Mouse (Mus musculus): ENCODE measurements around the gene D430042O09Rik. TPM values are rescaled to one million over a fixed set of nuclear protein-coding genes. Genes with fewer than 3 reads are reported as not detected.

The D430042O09Rik gene
- 1.5 TPM in 2 replicates for polyA plus RNA-seq (2015; fragmentation: Nextera tagmentation; extraction: Ambion mirVana)

DNA sequence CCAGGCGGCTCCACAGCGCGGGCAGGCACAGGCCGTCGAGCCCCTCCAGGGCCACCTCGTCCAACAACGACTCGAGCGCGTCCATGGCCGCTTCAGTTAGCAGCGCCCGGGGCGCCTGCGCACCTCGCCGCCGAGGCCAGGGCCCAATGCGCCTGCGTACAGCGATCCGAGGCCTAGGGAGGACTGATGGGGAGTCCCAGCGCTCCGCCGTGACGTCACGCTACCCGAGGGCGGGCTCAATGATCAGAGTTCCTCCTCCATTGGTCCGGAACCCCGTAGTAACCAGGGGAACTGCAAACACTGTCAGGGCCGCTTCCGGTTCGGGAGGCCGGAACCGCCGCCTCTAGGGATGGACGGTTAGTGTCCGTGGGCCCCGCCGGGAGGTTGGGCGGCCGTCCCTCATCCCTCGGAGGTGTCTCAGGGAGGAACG lies at the start of gene D430042O09Rik, which contains the start of gene Gtf3c1:
D430042O09Rik (plus strand) TSS at position 296 of the 430 bp plus-strand sequence.
Gtf3c1 (minus strand) TSS at position 188 of the 430 bp plus-strand sequence.
- DNase-seq (peak; percentile 100), ATAC-seq (ENCODE audit: low read depth) (peak; percentile 98)
- peak within 1 kb of the TSS; percentile 96 for H3K4me2 ChIP-seq
- peak within 1 kb of the TSS; percentile 91 for H3K27ac ChIP-seq
- no peaks in the 10 kb centered on the region for H3K27me3 ChIP-seq
- H3K4me3 ChIP-seq (replicated peaks), result peak within 1 kb of the TSS; percentile 92
- peak within 1 kb of the TSS; percentile 94 for H3K9ac ChIP-seq
- H3K4me1 ChIP-seq (replicated peaks), result peaks cover 40% of the 10 kb centered on the region
- H3K9me3 ChIP-seq (replicated peaks), result no peaks in the 10 kb centered on the region
- H3K36me3 ChIP-seq, result peaks cover 22% of the 10 kb centered on the region
- WGBS (ENCODE audit: insufficient replicate concordance), result under 1% methylated on average over 45 of the region's 45 CpGs

DNA sequence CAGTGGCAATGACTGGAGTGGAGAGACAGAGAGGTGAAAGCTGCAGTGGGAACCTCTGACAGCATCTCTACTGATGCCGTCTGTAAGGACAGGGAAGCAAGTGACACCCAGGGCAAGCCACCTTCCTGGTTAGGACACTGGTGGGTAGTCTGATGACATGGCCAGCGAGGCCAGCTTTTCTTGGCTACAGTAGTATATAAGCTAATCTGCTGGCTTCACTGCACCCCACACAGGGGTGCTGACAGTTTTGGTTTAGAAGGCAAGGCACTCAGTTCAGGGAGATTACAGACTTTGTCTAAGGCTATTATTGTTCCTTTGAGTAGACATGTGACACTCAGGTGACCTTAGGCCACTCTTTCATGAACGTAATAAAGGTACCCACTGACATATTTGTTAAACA lies 44.0 kb upstream of the D430042O09Rik start:
- WGBS (ENCODE audit: insufficient replicate concordance), result 82% methylated on average over 3 of the region's 3 CpGs

DNA sequence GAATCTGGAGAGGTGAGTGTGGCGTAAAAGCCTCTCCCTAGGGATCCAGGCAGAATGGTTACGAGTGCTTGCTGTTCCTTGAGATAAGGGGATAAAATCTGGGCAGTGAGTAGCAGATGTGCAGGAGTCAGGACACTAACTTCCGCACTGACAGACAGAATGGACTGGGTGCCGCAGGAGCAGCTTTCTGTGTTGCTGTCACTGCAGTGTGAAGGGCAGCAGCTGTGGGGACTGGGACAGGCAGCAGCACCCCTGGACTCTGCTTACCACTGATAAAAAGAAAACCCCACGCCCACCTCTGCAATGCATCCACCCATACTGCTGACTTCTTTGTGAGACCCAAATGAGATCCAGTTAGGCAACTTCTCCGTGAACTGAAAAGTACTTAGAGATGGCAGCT lies 36.8 kb upstream of the D430042O09Rik start:
- ATAC-seq (ENCODE audit: low read depth) (peak; percentile 92), DNase-seq (peak; percentile 49)
- Histone ChIP-seq H3K9me3 (replicated peaks) (no peaks in the 10 kb centered on the region), H3K27me3 (no peaks in the 10 kb centered on the region), H3K4me1 (replicated peaks) (peaks cover 23% of the 10 kb centered on the region), H3K9ac (no peak overlapping the region), H3K36me3 (peaks cover 97% of the 10 kb centered on the region), H3K4me3 (replicated peaks) (no peak overlapping the region), H3K27ac (peak overlapping the region; percentile 59), H3K4me2 (peak overlapping the region; percentile 37)
- 51% methylated on average over 6 of the region's 6 CpGs for WGBS (ENCODE audit: insufficient replicate concordance)

More for the DNA sequence above, 44.0 kb upstream of the D430042O09Rik start:
- no peak for DNase-seq
- Histone ChIP-seq H3K4me2 (no peak overlapping the region), H3K9ac (no peak overlapping the region), H3K4me1 (replicated peaks) (no peaks in the 10 kb centered on the region), H3K27me3 (no peaks in the 10 kb centered on the region), H3K36me3 (peaks cover 90% of the 10 kb centered on the region), H3K4me3 (replicated peaks) (no peak overlapping the region), H3K9me3 (replicated peaks) (no peaks in the 10 kb centered on the region), H3K27ac (no peak overlapping the region)
- ATAC-seq (ENCODE audit: low read depth), result no peak

DNA sequence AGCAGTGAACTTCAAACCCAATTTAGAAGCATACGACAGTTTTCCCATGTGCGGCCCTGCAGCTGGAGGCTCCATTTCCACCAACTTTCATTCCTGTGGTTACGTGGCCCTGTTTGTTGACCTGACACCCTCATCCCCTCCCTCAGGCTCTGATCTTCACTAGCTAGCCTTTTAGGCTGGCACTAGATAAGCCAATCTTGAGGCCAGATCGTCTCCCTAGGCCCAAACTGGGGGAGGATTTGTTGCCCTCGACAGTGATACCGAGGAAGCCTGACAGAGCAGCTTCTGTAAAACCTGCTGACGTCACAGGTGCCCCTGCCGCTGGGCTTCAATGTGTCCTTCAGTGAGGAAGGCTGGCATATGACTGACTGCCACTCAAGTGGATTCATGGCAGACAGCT lies 36.3 kb upstream of the D430042O09Rik start:
- H3K4me2 ChIP-seq, result peak overlapping the region; percentile 37
- no peaks in the 10 kb centered on the region for H3K9me3 ChIP-seq (replicated peaks)
- ATAC-seq (ENCODE audit: low read depth) (peak; percentile 68), DNase-seq (peak; percentile 9)
- no peak overlapping the region for H3K4me3 ChIP-seq (replicated peaks)
- H3K4me1 ChIP-seq (replicated peaks), result peaks cover 23% of the 10 kb centered on the region
- H3K36me3 ChIP-seq, result peaks cover 97% of the 10 kb centered on the region
- peak overlapping the region; percentile 59; the same call in 1 of the 2 replicates for H3K27ac ChIP-seq
- 48% methylated on average over 8 of the region's 8 CpGs for WGBS (ENCODE audit: insufficient replicate concordance)
- no peaks in the 10 kb centered on the region for H3K27me3 ChIP-seq
- no peak overlapping the region for H3K9ac ChIP-seq

DNA sequence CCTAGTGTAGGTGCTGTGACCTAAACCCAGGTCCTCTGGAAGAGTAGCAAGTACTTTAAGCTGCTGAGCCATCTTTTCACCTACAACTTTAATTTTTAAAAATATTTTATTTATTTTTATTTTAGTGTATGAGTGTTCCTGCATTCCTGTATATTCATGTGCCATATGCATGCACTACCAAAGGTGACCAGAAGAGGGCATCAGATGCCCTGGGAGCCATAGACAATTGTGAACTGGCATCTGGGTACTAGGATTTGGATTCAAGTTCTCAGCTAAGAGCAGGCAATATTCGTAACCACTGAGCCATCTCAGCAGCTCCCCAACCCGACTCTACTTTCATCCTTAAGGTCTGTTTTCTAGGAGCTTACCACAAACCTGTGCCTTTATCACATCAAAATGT lies 32.8 kb upstream of the D430042O09Rik start:
- peaks cover 23% of the 10 kb centered on the region for H3K4me1 ChIP-seq (replicated peaks)
- 51% methylated on average over 2 of the region's 2 CpGs for WGBS (ENCODE audit: insufficient replicate concordance)
- no peak for ATAC-seq (ENCODE audit: low read depth)
- no peaks in the 10 kb centered on the region for H3K9me3 ChIP-seq (replicated peaks)
- H3K27me3 ChIP-seq, result no peaks in the 10 kb centered on the region
- H3K36me3 ChIP-seq, result peaks cover 97% of the 10 kb centered on the region
- H3K9ac ChIP-seq, result no peak overlapping the region
- no peak overlapping the region for H3K4me3 ChIP-seq (replicated peaks)
- H3K27ac ChIP-seq, result no peak overlapping the region
- DNase-seq, result no peak
- H3K4me2 ChIP-seq, result no peak overlapping the region

DNA sequence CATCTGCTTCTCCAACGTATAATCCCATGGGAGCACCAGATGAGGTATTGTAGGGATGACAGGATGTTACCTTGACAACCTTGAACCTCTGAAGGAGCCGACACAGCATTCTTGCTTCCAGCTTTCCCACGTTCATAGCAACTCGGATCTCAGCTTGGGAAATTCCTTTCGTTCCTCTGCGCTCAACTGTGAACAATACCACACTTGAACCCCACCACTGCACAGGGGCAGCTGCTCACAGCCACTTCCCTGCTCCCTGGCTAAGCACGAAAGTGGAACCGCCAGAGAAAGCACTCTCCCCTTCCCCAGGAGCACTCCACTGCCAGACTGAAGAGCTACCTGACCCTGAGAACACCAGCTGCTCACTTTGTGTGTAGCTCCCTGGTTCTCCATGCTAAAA lies 28.9 kb upstream of the D430042O09Rik start:
- 85% methylated on average over 8 of the region's 8 CpGs for WGBS (ENCODE audit: insufficient replicate concordance)
- no peak for DNase-seq
- H3K4me3 ChIP-seq (replicated peaks), result no peak overlapping the region
- ATAC-seq (ENCODE audit: low read depth), result no peak
- H3K9me3 ChIP-seq (replicated peaks), result no peaks in the 10 kb centered on the region
- peaks cover 90% of the 10 kb centered on the region for H3K36me3 ChIP-seq
- H3K9ac ChIP-seq, result no peak overlapping the region
- H3K4me1 ChIP-seq (replicated peaks), result no peaks in the 10 kb centered on the region; the same call in 1 of the 2 replicates
- no peak overlapping the region for H3K4me2 ChIP-seq
- no peaks in the 10 kb centered on the region for H3K27me3 ChIP-seq
- H3K27ac ChIP-seq, result no peak overlapping the region

DNA sequence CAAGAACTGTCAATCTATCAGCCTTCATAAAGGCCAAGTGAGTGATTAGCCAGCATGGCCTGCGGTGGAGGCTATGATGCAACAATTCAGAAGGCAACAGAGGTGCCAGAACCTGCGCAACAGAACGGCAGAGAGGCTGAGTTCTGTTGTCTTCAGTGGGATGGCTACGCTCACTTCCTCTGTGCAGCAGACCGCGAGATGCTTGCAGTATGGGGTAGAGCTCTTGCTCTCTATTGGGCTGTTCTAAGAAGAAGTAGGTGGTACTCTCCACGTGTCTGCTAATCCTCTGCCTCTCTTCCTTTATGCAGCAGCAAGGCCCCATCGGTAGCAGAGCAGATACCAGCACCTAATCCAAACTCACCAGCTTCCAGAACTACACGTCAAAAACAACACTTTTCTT lies 27.8 kb upstream of the D430042O09Rik start:
- H3K27ac ChIP-seq, result no peak overlapping the region
- H3K4me3 ChIP-seq (replicated peaks), result no peak overlapping the region
- 78% methylated on average over 9 of the region's 9 CpGs for WGBS (ENCODE audit: insufficient replicate concordance)
- no peaks in the 10 kb centered on the region for H3K4me1 ChIP-seq (replicated peaks)
- H3K9ac ChIP-seq, result no peak overlapping the region
- no peaks in the 10 kb centered on the region for H3K27me3 ChIP-seq
- H3K4me2 ChIP-seq, result no peak overlapping the region
- DNase-seq, result no peak
- no peaks in the 10 kb centered on the region for H3K9me3 ChIP-seq (replicated peaks)
- ATAC-seq (ENCODE audit: low read depth), result no peak
- H3K36me3 ChIP-seq, result peaks cover 84% of the 10 kb centered on the region

DNA sequence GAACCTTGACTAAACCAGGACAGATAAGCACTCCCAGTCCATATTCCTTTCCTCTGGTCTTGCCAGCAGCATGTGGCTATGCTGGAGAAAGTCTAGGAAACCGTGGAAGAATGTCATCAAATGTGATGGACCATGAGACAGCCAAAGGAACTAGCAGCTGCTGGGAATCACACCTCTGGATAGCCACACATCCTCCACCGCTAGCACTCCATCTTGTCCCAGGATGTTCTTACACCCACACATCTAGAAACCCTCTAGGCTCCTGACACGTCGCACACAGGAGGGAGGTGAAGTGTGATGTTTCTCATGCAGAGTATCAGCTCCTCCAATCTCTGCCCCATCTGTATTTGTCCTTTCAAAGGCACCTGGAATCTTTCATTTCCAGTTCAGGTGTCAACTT lies 17.2 kb upstream of the D430042O09Rik start:
- WGBS (ENCODE audit: insufficient replicate concordance), result 81% methylated on average over 4 of the region's 4 CpGs
- peaks cover 79% of the 10 kb centered on the region for H3K36me3 ChIP-seq
- DNase-seq, result no peak

DNA sequence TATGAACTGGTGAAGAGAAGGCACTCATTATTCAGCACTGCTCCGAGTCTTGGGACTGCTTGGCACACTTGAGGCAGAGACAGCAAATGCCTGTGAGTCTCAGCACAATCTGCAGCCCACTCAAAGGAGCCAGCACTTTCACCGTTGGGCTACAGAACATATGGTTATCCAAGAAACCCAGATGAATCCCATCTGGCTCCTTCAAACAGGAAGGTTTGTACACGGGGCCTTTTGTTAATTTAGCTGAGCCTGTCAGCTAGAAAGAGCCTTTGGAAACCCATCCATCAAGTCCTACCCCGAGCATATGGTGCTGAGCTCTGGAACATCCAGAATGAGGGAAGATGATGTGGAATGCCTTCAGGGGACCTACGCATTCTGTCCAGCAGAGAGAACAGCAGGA lies 13.6 kb upstream of the D430042O09Rik start:
- peaks cover 99% of the 10 kb centered on the region for H3K36me3 ChIP-seq
- WGBS (ENCODE audit: insufficient replicate concordance), result 81% methylated on average over 5 of the region's 5 CpGs
- H3K4me2 ChIP-seq, result no peak overlapping the region
- H3K4me1 ChIP-seq (replicated peaks), result no peaks in the 10 kb centered on the region
- H3K9me3 ChIP-seq (replicated peaks), result peaks cover 3% of the 10 kb centered on the region; the same call in 1 of the 2 replicates
- ATAC-seq (ENCODE audit: low read depth) (no peak), DNase-seq (no peak)
- H3K4me3 ChIP-seq (replicated peaks), result no peak overlapping the region
- H3K27me3 ChIP-seq, result no peaks in the 10 kb centered on the region
- H3K27ac ChIP-seq, result no peak overlapping the region
- H3K9ac ChIP-seq, result no peak overlapping the region

More for the DNA sequence above, 17.2 kb upstream of the D430042O09Rik start:
- Histone ChIP-seq H3K9me3 (replicated peaks) (no peaks in the 10 kb centered on the region), H3K27ac (no peak overlapping the region), H3K4me1 (replicated peaks) (no peaks in the 10 kb centered on the region; the same call in 1 of the 2 replicates), H3K4me3 (replicated peaks) (no peak overlapping the region), H3K9ac (no peak overlapping the region), H3K4me2 (no peak overlapping the region), H3K27me3 (no peaks in the 10 kb centered on the region)
- ATAC-seq (ENCODE audit: low read depth), result no peak

DNA sequence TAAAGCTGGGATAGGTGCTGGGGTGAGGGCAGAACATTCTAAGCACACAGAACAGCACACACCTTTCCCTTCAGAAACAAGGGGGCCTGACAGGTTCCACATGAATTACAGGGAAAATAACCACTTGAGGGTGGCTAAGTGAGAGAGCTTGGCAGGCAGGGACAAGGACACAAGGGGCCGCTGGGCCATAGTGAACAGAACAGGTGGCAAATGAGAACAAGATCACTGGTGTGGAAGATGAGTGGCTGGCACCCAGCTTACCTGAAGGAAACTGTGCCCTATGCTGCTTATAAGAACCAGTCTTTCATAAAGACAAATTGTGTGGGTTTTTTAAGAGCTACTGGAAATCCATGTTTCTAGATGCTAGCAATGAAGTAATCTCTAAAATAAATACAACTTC lies 4.9 kb upstream of the D430042O09Rik start:
- no peak overlapping the region for H3K9ac ChIP-seq
- H3K4me1 ChIP-seq (replicated peaks), result peaks cover 28% of the 10 kb centered on the region
- H3K36me3 ChIP-seq, result peaks cover 69% of the 10 kb centered on the region
- no peaks in the 10 kb centered on the region for H3K27me3 ChIP-seq
- WGBS (ENCODE audit: insufficient replicate concordance), result 91% methylated on average over 1 of the region's 1 CpGs
- no peak overlapping the region for H3K4me3 ChIP-seq (replicated peaks)
- H3K27ac ChIP-seq, result no peak overlapping the region
- peaks cover 3% of the 10 kb centered on the region; the same call in 1 of the 2 replicates for H3K9me3 ChIP-seq (replicated peaks)
- no peak overlapping the region for H3K4me2 ChIP-seq
- ATAC-seq (ENCODE audit: low read depth) (no peak), DNase-seq (no peak)

DNA sequence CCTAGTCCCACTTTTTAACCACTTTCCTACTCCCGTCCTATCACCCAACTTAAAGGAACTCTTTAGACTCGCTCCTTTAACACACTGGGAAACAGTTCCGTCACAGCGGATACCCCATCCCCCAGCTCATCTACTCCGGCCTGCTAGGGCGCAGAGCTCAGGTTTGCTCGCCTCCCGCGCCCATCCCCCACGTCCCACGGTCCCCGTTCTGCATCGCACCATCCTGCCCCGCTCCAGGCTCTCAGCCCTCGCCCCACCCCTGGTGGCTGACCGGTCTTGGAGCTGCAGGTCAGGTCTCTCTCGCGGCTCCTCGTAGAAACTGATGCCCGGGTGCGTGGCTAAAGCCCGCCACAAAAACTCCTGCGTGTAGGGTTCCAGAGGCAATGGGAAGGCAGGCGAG lies 502 bp upstream of the D430042O09Rik start:
- WGBS (ENCODE audit: insufficient replicate concordance), result 0% methylated on average over 24 of the region's 24 CpGs
- peaks cover 27% of the 10 kb centered on the region for H3K36me3 ChIP-seq
- H3K27me3 ChIP-seq, result no peaks in the 10 kb centered on the region
- peak overlapping the region; percentile 94 for H3K9ac ChIP-seq
- peak overlapping the region; percentile 96 for H3K4me2 ChIP-seq
- peak; percentile 70 for DNase-seq
- H3K9me3 ChIP-seq (replicated peaks), result no peaks in the 10 kb centered on the region
- ATAC-seq (ENCODE audit: low read depth), result peak; percentile 81
- H3K4me3 ChIP-seq (replicated peaks), result peak overlapping the region; percentile 92
- peak overlapping the region; percentile 91 for H3K27ac ChIP-seq
- H3K4me1 ChIP-seq (replicated peaks), result peaks cover 40% of the 10 kb centered on the region

DNA sequence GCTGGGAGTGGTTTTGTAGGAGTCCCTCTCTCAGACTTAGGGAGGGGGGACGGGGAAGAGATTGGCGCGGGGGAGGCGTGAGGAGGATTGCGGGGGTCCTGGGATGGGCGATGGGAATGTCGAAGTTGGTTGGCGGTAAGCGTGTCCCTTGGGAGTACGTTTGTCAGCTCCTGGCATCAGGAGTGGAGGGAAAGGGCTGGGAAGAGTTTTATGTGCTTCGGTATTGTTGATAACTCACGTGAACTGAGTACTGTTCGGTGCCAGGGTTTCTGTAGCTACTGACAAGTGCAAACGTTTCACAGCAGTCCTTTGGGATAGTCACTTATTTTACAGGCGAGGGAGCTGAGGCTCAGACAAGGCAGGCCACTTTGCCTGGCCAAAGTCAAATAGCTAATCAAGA lies 412 bp downstream of the D430042O09Rik start:
- H3K9me3 ChIP-seq (replicated peaks), result no peaks in the 10 kb centered on the region
- H3K36me3 ChIP-seq, result peaks cover 17% of the 10 kb centered on the region
- peak overlapping the region; percentile 96 for H3K4me2 ChIP-seq
- no peaks in the 10 kb centered on the region for H3K27me3 ChIP-seq
- WGBS (ENCODE audit: insufficient replicate concordance), result 1% methylated on average over 15 of the region's 15 CpGs
- H3K4me1 ChIP-seq (replicated peaks), result peaks cover 40% of the 10 kb centered on the region
- no peak for DNase-seq
- ATAC-seq (ENCODE audit: low read depth), result no peak
- H3K4me3 ChIP-seq (replicated peaks), result peak overlapping the region; percentile 92
- H3K9ac ChIP-seq, result peak overlapping the region; percentile 86
- H3K27ac ChIP-seq, result peak overlapping the region; percentile 54; the same call in 1 of the 2 replicates

Measured in liver, embryonic 13.5 days (tissue).